Mouse (Mus musculus) mouse trophoblast stem cell (cell line): ENCODE results near the gene Rnf13.

Experiments
- in situ Hi-C, 2 experiments: fragments of 300-500 bp; cut with MseI, MboI; formaldehyde crosslinking; loops; 2 replicates in 1 of 2; 3 replicates in 1 of 2; pipeline ENCODE4 v1.15.1; 2025

Rnf13 gene

GRCm38 (mm10) chr3:57845786-57846661 lies 110.2 kb downstream of the Rnf13 start:
- in situ Hi-C loops, result loop anchor here (5.0 to 10.0 kb wide), 2 partner anchors 271 to 279 kb away; no protein-coding TSS in a partner anchor

- in situ Hi-C loops, result loop anchor here (5.0 to 10.0 kb wide), 2 partner anchors 271 to 278 kb away; no protein-coding TSS in a partner anchor
Observed at GRCm38 (mm10) chr3:57846662-57846911, 110.7 kb downstream of the Rnf13 start.

- in situ Hi-C loops, result loop anchor here (5.0 to 10.0 kb wide), 2 partner anchors 270 to 278 kb away; no protein-coding TSS in a partner anchor
Observed at GRCm38 (mm10) chr3:57846912-57847759, 111.3 kb downstream of the Rnf13 start.

GRCm38 (mm10) chr3:57847760-57848185 lies 111.9 kb downstream of the Rnf13 start, which contains the start of gene Pfn2:
TSS of gene Pfn2 (minus strand) at chr3:57848079.
- in situ Hi-C loops, result loop anchor here (5.0 to 10.0 kb wide), 2 partner anchors 270 to 277 kb away; no protein-coding TSS in a partner anchor

DNA sequence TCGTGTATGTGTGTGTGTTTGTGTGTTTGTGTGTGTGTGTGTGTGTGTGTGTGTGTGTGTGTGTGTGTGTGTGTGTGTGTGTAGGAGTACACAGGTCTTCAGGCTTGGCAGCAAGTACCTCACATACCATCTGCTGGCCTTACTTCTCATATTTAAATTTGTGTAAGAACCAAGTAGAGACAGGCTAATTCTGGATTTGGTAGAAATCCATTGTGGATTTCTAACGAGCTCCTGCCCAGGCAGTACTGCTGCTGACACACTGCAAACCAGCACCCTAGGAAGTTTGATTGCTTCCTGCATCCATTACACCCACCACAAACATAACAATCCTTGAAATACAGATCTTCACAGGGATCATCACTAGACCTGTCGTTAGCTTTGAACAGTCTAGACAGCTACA lies 147.1 kb downstream of the Rnf13 start:
- in situ Hi-C loops, result no loop called here
